Mouse (Mus musculus) intestine, embryonic 15.5 days (tissue): ENCODE measurements at regions not wholly inside any gene's neighbourhood (a gene's known extent, or its start where the extent isn't known, plus 50 kb on each side); places are given as distances from the start of the nearest gene placed in this dataset.
A peak's percentile ranks its signal among the peaks of the same experiment; 100 is the strongest.

Source experiments
- ATAC-seq: fragments of 200-750 bp; cut with Nextera tagmentation; 2 replicates; pipeline ENCODE4 v1.8.0; 2017; ENCODE audit warnings: moderate TSS enrichment, moderate library complexity
- H3K27ac ChIP-seq: fragments of 300-500 bp; sonication (generic); 2 replicates; pipeline ENCODE4 v1.5.1; 2015; ENCODE audit warnings: mild to moderate bottlenecking, inconsistent platforms
- H3K27me3 ChIP-seq: fragments of 300-500 bp; sonication (generic); replicated peaks from 2 replicates; pipeline ENCODE4 v1.6.1; 2015; ENCODE audit warnings: inconsistent platforms
- H3K36me3 ChIP-seq: fragments of 300-500 bp; sonication (generic); 2 replicates; pipeline ENCODE4 v1.6.1; 2015; ENCODE audit warnings: inconsistent platforms
- H3K4me1 ChIP-seq: fragments of 300-500 bp; sonication (generic); replicated peaks from 2 replicates; pipeline ENCODE4 v1.6.1; 2015; ENCODE audit warnings: inconsistent platforms
- H3K4me2 ChIP-seq: fragments of 300-500 bp; sonication (generic); replicated peaks from 2 replicates; pipeline ENCODE4 v1.6.1; 2015; ENCODE audit warnings: mild to moderate bottlenecking, inconsistent platforms
- H3K4me3 ChIP-seq: fragments of 300-500 bp; sonication (generic); replicated peaks from 2 replicates; pipeline ENCODE4 v1.5.1; 2015; ENCODE audit warnings: inconsistent platforms
- H3K9ac ChIP-seq: fragments of 300-500 bp; sonication (generic); 2 replicates; pipeline ENCODE4 v1.6.1; 2015; ENCODE audit warnings: inconsistent platforms
- H3K9me3 ChIP-seq: fragments of 300-500 bp; sonication (generic); 2 replicates; pipeline ENCODE4 v1.6.1; 2016; ENCODE audit warnings: inconsistent platforms
- WGBS: fragments of 180-500 bp; shearing (Covaris S2); methylation state at CpG from one replicate; pipeline ENCODE4 v1.1.7; 2015; 5-methylcytosine and 5-hydroxymethylcytosine counted together

DNA sequence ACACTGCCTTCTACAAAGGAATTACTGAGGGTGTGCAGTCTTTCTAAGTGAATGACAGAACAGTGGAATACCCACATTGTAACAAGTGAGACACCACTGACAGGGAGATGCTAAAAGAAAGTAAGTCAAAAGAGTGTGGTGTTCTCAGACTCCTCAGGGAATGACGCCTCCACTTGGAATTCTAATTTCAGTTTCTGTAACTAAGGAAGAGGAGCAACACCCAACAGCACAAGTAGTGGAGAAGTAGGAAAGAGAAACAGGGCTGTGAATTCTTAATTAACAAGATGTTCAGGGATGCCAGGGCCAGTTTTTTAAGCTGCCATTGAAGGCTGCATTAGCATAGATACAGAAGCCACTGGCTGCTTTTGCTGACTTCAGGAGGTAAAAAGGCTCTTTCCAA, 81.4 kb downstream of the Fscb start:
- ATAC-seq = no peak
- Histone ChIP-seq H3K9ac (no peak overlapping the region), H3K4me3 (no peak overlapping the region), H3K4me1 (no peaks in the 10 kb centered on the region), H3K4me2 (no peak overlapping the region), H3K27me3 (no peaks in the 10 kb centered on the region), H3K36me3 (no peaks in the 10 kb centered on the region), H3K9me3 (no peaks in the 10 kb centered on the region), H3K27ac (no peak overlapping the region)
- WGBS = 85% methylated on average over 1 of the region's 1 CpGs

DNA sequence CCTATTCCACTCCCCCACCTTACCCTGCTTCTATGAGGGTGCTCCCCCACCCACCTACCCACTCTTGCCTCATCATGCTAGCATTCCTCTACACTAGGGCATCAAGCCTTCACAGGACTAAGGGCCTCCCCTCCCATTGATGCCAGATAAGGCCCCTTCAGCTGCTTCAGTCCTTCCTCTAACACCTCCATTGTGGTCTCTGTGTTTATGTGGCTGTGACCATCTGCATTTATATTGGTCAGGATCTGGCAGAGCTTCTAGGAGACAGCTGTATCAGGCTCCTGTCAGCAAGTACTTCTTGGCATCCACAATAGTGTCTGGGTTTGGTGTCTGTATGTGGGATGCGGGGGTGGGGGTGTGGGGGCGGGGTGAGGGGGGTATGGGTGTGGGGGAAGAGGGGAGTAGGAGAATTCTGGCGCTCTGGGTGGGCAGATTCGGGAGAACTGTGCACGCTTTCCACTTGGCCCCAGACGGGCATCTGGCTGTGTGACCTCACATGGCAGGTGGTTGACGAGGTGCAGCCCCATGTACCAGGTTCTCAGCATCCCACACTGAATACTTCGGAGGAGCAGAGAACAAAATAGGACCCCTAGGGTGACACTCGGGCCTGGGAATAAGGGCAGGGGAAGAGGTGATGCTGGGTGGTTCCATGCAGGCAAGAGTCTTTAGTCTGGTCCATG, 84.6 kb downstream of the Fscb start:
- H3K9me3 ChIP-seq = no peaks in the 10 kb centered on the region
- no peak overlapping the region for H3K4me3 ChIP-seq
- H3K27me3 ChIP-seq = no peaks in the 10 kb centered on the region
- H3K4me1 ChIP-seq = no peaks in the 10 kb centered on the region
- WGBS = 53% methylated on average over 9 of the region's 9 CpGs
- no peak overlapping the region for H3K4me2 ChIP-seq
- no peak overlapping the region for H3K27ac ChIP-seq
- ATAC-seq = no peak
- H3K36me3 ChIP-seq = no peaks in the 10 kb centered on the region
- no peak overlapping the region for H3K9ac ChIP-seq

DNA sequence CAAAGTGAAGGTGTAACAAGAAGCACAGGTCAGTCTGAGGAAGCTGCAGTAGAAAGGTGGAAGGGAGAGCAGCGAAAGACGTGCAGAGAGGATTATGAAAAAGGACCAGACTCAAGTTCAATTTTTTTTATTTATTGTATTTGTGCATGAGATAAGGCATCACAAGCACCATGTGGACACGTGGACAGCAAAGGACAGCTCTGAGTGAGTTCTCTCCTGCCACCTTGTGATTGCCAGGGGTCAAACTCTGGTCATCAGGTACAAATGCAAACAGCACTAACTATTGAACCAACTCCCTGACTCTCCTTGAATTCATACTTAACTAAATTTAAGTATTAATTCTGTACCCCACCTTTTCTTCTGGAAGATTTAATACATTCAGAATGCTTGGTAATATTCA, 109.5 kb downstream of the Fscb start:
- Histone ChIP-seq H3K27me3 (no peaks in the 10 kb centered on the region), H3K27ac (no peak overlapping the region), H3K9ac (no peak overlapping the region), H3K36me3 (no peaks in the 10 kb centered on the region), H3K9me3 (no peaks in the 10 kb centered on the region), H3K4me3 (no peak overlapping the region), H3K4me2 (no peak overlapping the region), H3K4me1 (no peaks in the 10 kb centered on the region)
- no peak for ATAC-seq
- 53% methylated on average over 3 of the region's 3 CpGs for WGBS

DNA sequence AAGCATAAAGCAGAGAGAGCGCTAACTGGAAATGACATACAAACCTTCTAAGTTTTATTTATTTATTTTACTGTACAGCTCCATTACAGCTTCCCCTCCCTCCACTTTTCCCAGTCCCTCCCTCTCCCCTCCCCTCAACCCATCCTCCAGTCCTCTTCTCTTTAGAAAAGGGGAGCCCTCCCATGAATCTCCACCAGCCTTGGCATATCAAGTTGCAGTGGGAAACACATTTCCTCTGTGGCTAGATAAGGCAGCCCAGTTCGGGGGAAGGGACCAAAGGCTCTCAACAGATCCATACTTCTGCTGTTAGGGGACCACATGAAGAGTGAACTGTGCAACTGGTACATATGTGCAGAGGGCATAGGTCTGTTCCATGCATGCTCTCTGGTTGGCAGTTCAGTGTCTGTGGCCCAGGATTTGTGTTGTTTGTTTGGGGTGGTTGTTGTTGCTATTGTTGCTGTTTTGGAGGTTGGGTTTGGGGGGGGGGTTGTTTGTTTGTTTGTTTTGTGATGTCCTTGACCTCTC, 112.8 kb downstream of the Fscb start:
- 0 out of 2 replicates have a peak, but pooled peaks have one; percentile 37 for ATAC-seq
- Histone ChIP-seq H3K36me3 (no peaks in the 10 kb centered on the region), H3K9me3 (no peaks in the 10 kb centered on the region), H3K27me3 (no peaks in the 10 kb centered on the region), H3K4me1 (no peaks in the 10 kb centered on the region), H3K4me2 (no peak overlapping the region), H3K4me3 (no peak overlapping the region), H3K9ac (no peak overlapping the region), H3K27ac (no peak overlapping the region)
- WGBS = 40% methylated on average over 2 of the region's 2 CpGs

DNA sequence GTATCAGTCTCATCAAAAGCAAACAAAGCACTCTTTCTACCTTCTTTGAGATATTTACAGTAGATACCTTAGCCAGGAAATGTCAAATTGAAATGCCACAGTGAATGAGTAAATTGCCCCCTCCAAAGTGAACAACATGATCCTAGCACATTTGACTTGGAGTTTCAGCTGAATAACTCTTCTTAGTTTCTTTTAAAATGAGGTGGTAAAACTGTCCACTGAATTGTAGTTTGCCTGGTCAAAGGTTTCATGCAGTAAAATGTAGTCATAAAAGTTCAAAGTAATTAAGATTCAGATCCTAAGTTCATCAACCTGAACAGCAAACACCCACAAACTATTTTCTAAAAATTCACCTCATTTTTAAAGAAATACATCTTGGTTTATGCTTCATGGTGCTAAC, 113.8 kb downstream of the Fscb start:
- H3K27me3 ChIP-seq = no peaks in the 10 kb centered on the region
- H3K9me3 ChIP-seq = no peaks in the 10 kb centered on the region
- ATAC-seq = peak; percentile 73
- H3K27ac ChIP-seq = no peak overlapping the region
- H3K9ac ChIP-seq = no peak overlapping the region
- no peak overlapping the region for H3K4me2 ChIP-seq
- H3K4me1 ChIP-seq = no peaks in the 10 kb centered on the region
- no peak overlapping the region for H3K4me3 ChIP-seq
- H3K36me3 ChIP-seq = no peaks in the 10 kb centered on the region

DNA sequence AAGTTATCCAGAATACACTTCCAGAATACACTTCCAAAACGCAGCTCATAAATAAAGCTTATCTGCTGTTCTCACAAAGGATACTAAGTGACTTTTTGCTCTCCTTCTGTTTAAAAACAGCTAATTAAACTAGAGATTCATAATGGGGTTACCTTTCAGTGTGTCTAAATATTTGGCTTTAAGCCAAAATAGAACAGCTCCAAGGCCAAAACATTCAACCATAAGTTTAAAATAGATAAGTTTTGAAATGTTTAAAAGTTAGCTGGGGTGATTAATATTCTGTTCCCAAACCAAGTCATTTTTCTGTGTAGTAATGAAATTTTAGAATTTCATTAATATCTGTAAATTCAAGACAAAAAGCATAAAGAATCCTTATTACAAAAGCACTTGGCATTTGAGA, 130.7 kb downstream of the Fscb start:
- Histone ChIP-seq H3K27ac (no peak overlapping the region), H3K4me1 (no peaks in the 10 kb centered on the region), H3K4me3 (no peak overlapping the region), H3K9ac (no peak overlapping the region), H3K4me2 (no peak overlapping the region), H3K9me3 (no peaks in the 10 kb centered on the region), H3K36me3 (no peaks in the 10 kb centered on the region), H3K27me3 (no peaks in the 10 kb centered on the region)
- ATAC-seq = no peak
- WGBS = 38% methylated on average over 1 of the region's 1 CpGs

DNA sequence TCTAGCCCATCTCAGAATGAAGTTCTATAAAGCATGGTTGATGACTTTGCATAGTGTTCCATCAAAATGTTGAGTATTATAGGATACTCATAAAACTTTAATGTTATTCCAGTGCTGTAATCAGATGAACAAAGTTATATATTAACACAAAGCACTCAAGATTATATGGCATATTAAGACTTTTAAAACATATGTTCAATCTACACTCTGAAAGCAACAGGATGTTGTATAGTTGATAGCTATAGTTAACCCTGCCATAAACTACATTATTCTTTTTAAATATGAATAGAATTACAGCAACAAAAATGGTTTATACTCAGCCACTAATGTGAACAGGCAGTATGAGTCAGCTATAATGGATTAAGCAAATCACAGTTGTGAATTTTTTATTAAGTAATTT, 139.3 kb downstream of the Fscb start:
- Histone ChIP-seq H3K4me2 (no peak overlapping the region), H3K27ac (no peak overlapping the region), H3K9ac (no peak overlapping the region), H3K9me3 (no peaks in the 10 kb centered on the region), H3K27me3 (no peaks in the 10 kb centered on the region), H3K36me3 (no peaks in the 10 kb centered on the region), H3K4me1 (no peaks in the 10 kb centered on the region), H3K4me3 (no peak overlapping the region)
- no peak for ATAC-seq
